Mouse (Mus musculus) heart, embryonic 13.5 days (tissue): ENCODE results near the gene Inka2. TPM values are rescaled to one million over a fixed set of nuclear protein-coding genes. Genes with fewer than 3 reads are reported as not detected.

Experiments
- ATAC-seq: fragments of 200-750 bp; cut with Nextera tagmentation; 2 replicates; pipeline ENCODE4 v1.8.0; 2017; ENCODE audit warnings: moderate TSS enrichment; ENCODE audit not compliant: insufficient number of reproducible peaks, low FRiP score, low TSS enrichment; ENCODE audit errors: extremely low read depth
- H3K27ac ChIP-seq: fragments of 300-500 bp; sonication (generic); replicated peaks from 2 replicates; pipeline ENCODE4 v1.5.1; 2015; ENCODE audit warnings: moderate library complexity, mild to moderate bottlenecking, inconsistent platforms
- H3K27me3 ChIP-seq: fragments of 300-500 bp; sonication (generic); replicated peaks from 2 replicates; pipeline ENCODE4 v1.6.1; 2015; ENCODE audit warnings: mild to moderate bottlenecking, inconsistent platforms
- H3K36me3 ChIP-seq: fragments of 300-500 bp; sonication (generic); 2 replicates; pipeline ENCODE4 v1.6.1; 2015; ENCODE audit warnings: mild to moderate bottlenecking, inconsistent platforms
- H3K4me1 ChIP-seq: fragments of 300-500 bp; sonication (generic); 2 replicates; pipeline ENCODE4 v1.6.1; 2015; ENCODE audit warnings: inconsistent platforms
- H3K4me2 ChIP-seq: fragments of 300-500 bp; sonication (generic); 2 replicates; pipeline ENCODE4 v1.6.1; 2015; ENCODE audit warnings: inconsistent platforms, mild to moderate bottlenecking, moderate library complexity
- H3K4me3 ChIP-seq: fragments of 300-500 bp; sonication (generic); 2 replicates; pipeline ENCODE4 v1.5.1; 2015; ENCODE audit warnings: moderate library complexity, mild to moderate bottlenecking, inconsistent platforms
- H3K9ac ChIP-seq: fragments of 300-500 bp; sonication (generic); 2 replicates; pipeline ENCODE4 v1.6.1; 2015; ENCODE audit warnings: inconsistent platforms, mild to moderate bottlenecking, moderate library complexity
- H3K9me3 ChIP-seq: fragments of 300-500 bp; sonication (generic); 2 replicates; pipeline ENCODE4 v1.6.1; 2016; ENCODE audit warnings: inconsistent platforms
- WGBS: fragments of 180-500 bp; shearing (Covaris S2); methylation state at CpG from one replicate; pipeline ENCODE4 v1.1.7; 2015; ENCODE audit warnings: mixed read lengths; 5-methylcytosine and 5-hydroxymethylcytosine counted together
- polyA plus RNA-seq: library from polyadenylated mRNA; unstranded; fragments of >200 nt; fragmentation: Nextera tagmentation; extraction: Ambion mirVana; gene quantifications from 2 replicates; pipeline ENCODE4 v1.2.1, GENCODE M21; 2015

Gene Inka2
- polyA plus RNA-seq, 1 experiment from 2014 or later: 2.0 TPM

GRCm38 (mm10) chr3:105712827-105713226 is 8.4 kb downstream of the Inka2 start:
- Histone ChIP-seq H3K27me3 (0 out of 2 replicates have a peak, but pooled peaks cover 2% of the 10 kb centered on the region), H3K4me2 (no peak overlapping the region), H3K27ac (no peak overlapping the region), H3K9me3 (no peaks in the 10 kb centered on the region), H3K4me1 (peaks cover 44% of the 10 kb centered on the region), H3K4me3 (no peak overlapping the region), H3K36me3 (peaks cover 9% of the 10 kb centered on the region; the same call in 1 of the 2 replicates), H3K9ac (no peak overlapping the region)
- no peak for ATAC-seq

- peaks cover 47% of the 10 kb centered on the region for H3K4me1 ChIP-seq
- no peak overlapping the region for H3K4me2 ChIP-seq
- H3K27ac ChIP-seq: peak overlapping the region; percentile 6; the same call in 1 of the 2 replicates
- H3K4me3 ChIP-seq: no peak overlapping the region
- no peak for ATAC-seq
- peaks cover 9% of the 10 kb centered on the region; the same call in 1 of the 2 replicates for H3K36me3 ChIP-seq
- WGBS: 18% methylated on average over 8 of the region's 8 CpGs
- H3K9ac ChIP-seq: peak overlapping the region; percentile 52
- 0 out of 2 replicates have a peak, but pooled peaks cover under 1% of the 10 kb centered on the region for H3K27me3 ChIP-seq
- H3K9me3 ChIP-seq: no peaks in the 10 kb centered on the region
Measured at GRCm38 (mm10) chr3:105714091-105714819, 9.9 kb downstream of the Inka2 start.

- no peak for ATAC-seq
- Histone ChIP-seq H3K9me3 (no peaks in the 10 kb centered on the region), H3K9ac (no peak overlapping the region), H3K4me3 (no peak overlapping the region), H3K27ac (no peak overlapping the region), H3K36me3 (peaks cover 9% of the 10 kb centered on the region; the same call in 1 of the 2 replicates), H3K4me2 (no peak overlapping the region), H3K4me1 (peaks cover 47% of the 10 kb centered on the region), H3K27me3 (no peaks in the 10 kb centered on the region)
Measured at GRCm38 (mm10) chr3:105714820-105715167, 10.4 kb downstream of the Inka2 start.

DNA sequence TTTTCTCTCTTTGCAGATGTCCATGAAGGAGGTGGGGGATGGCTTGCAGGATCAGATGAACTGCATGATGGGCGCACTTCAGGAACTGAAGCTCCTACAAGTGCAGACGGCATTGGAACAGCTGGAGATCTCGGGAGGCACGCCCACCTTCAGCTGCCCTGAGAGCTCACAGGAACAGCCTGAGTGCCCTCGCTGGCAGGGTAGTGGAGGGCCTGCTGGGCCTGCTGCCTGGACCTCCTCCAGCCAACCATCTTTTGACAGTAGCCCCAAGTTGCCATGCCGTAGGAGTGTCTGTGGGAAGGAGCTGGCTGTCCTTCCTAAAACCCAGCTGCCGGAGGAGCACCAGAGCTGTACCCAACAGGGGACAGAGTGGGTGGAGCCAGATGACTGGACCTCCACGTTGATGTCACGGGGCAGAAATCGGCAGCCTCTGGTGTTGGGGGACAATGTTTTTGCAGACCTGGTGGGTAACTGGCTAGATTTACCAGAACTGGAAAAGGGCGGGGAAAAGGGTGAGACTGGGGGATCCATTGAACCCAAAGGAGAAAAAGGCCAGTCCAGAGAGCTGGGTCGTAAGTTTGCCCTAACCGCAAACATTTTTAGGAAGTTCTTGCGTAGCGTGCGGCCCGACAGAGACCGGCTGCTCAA is 12.1 kb downstream of the Inka2 start:
- ATAC-seq: no peak

DNA sequence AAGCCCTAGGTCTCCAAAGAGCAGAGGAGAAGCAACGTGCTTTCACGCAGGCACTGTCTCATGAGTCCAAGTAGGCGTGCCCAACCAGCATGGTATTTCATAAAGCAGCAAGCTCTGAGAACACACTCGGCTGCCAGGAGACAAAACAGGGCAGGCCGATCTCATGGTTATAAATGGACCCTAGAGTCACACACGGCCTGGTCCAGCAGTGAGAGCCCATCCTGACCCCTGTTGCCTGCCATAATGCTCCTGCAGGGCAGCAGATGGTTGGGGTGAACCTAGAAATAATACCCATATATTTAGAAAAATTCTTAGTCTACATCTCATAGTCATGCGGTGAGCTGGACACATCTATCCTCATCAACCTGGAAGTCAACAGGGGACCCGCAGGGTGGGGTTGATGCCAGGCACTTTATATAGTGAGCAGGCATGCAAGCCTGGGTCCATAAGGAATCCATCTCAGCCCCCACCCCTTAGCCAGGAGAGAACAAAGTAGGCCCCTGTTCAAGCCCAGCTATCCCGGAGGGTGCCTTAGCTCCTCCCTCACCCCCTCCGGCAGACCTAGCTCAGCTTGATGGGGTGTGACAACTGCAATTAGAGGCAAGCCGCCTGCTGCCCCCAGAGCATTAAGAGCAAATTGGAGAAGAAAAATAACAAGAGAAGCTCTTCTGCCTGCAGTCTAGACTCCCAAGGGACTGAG is 13.6 kb downstream of the Inka2 start:
- Histone ChIP-seq H3K4me3 (no peak overlapping the region), H3K9me3 (no peaks in the 10 kb centered on the region), H3K27ac (no peak overlapping the region), H3K4me2 (no peak overlapping the region), H3K9ac (no peak overlapping the region), H3K27me3 (no peaks in the 10 kb centered on the region), H3K4me1 (peaks cover 34% of the 10 kb centered on the region), H3K36me3 (peaks cover 9% of the 10 kb centered on the region; the same call in 1 of the 2 replicates)
- no peak for ATAC-seq
- 53% methylated on average over 11 of the region's 11 CpGs for WGBS

More for the DNA sequence above, 12.1 kb downstream of the Inka2 start:
- H3K27ac ChIP-seq: no peak overlapping the region
- no peaks in the 10 kb centered on the region for H3K9me3 ChIP-seq
- H3K4me1 ChIP-seq: peaks cover 42% of the 10 kb centered on the region
- H3K36me3 ChIP-seq: peaks cover 9% of the 10 kb centered on the region; the same call in 1 of the 2 replicates
- 67% methylated on average over 18 of the region's 18 CpGs for WGBS
- no peak overlapping the region for H3K9ac ChIP-seq
- no peaks in the 10 kb centered on the region for H3K27me3 ChIP-seq
- no peak overlapping the region for H3K4me3 ChIP-seq
- no peak overlapping the region for H3K4me2 ChIP-seq

DNA sequence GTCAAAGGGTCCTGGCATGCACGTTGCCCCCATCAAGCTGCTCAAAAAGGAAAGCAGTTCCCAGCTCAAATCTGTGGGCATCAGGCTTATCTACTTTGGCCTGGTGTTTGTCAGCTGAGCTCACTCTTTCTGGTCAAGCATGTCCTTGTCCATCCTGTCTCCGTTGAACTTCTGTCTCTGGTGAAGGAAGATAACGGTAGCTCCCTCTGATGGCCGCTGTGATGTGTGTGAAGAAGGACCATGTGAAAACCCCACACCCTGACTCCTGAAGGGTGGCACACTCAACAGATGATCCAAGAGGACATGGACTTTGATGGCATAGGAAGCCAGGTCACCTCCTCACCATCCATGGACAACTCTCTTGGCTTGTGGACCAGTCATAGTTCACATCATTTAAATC is 14.3 kb downstream of the Inka2 start:
- Histone ChIP-seq H3K27me3 (no peaks in the 10 kb centered on the region), H3K4me1 (peaks cover 27% of the 10 kb centered on the region), H3K4me3 (no peak overlapping the region), H3K36me3 (peaks cover 9% of the 10 kb centered on the region; the same call in 1 of the 2 replicates), H3K4me2 (no peak overlapping the region), H3K9ac (no peak overlapping the region), H3K9me3 (no peaks in the 10 kb centered on the region), H3K27ac (no peak overlapping the region)
- ATAC-seq: no peak
- 13% methylated on average over 4 of the region's 4 CpGs for WGBS

- no peaks in the 10 kb centered on the region for H3K9me3 ChIP-seq
- H3K36me3 ChIP-seq: peaks cover 9% of the 10 kb centered on the region; the same call in 1 of the 2 replicates
- H3K9ac ChIP-seq: no peak overlapping the region
- no peak overlapping the region for H3K4me2 ChIP-seq
- H3K4me1 ChIP-seq: peaks cover 16% of the 10 kb centered on the region
- no peak for ATAC-seq
- H3K4me3 ChIP-seq: no peak overlapping the region
- no peaks in the 10 kb centered on the region for H3K27me3 ChIP-seq
- no peak overlapping the region for H3K27ac ChIP-seq
- WGBS: 65% methylated on average over 4 of the region's 4 CpGs
Measured at GRCm38 (mm10) chr3:105719979-105720378, 15.6 kb downstream of the Inka2 start.

GRCm38 (mm10) chr3:105720514-105720913 is 16.1 kb downstream of the Inka2 start:
- H3K4me2 ChIP-seq: no peak overlapping the region
- H3K27ac ChIP-seq: no peak overlapping the region
- H3K27me3 ChIP-seq: no peaks in the 10 kb centered on the region
- no peak overlapping the region for H3K4me3 ChIP-seq
- 64% methylated on average over 4 of the region's 4 CpGs for WGBS
- ATAC-seq: no peak
- no peak overlapping the region for H3K9ac ChIP-seq
- peaks cover 16% of the 10 kb centered on the region for H3K4me1 ChIP-seq
- peaks cover 9% of the 10 kb centered on the region; the same call in 1 of the 2 replicates for H3K36me3 ChIP-seq
- no peaks in the 10 kb centered on the region for H3K9me3 ChIP-seq

DNA sequence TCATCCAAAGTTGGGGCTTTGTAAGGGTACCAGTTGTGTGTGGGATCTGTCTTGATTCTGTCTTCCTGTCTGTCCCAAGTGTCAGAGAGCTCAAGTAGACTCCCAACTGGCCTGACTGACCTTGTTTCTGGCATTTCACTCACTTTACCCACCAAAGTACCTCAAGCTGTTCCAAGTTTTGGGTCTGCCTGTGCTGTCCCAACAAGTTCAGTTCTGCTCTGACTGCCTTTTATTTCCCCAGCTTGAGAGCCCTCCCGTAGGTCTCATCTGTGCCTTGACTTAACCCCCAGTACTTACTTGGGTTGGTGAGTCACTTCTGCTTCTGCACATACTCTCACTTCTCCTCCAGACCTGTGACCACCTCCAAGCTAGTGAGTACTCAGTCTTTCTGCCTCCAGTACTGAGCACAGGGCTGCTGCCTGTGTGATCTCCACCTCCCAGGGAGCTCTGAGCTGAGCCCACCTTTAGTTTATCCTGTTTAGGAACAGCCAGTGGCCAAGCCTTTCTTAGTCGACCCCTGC is 17.3 kb downstream of the Inka2 start:
- Histone ChIP-seq H3K9me3 (no peaks in the 10 kb centered on the region), H3K36me3 (peaks cover 5% of the 10 kb centered on the region; the same call in 1 of the 2 replicates), H3K4me1 (peaks cover 16% of the 10 kb centered on the region), H3K4me2 (no peak overlapping the region), H3K27me3 (no peaks in the 10 kb centered on the region), H3K9ac (no peak overlapping the region), H3K27ac (no peak overlapping the region), H3K4me3 (no peak overlapping the region)
- WGBS: 51% methylated on average over 2 of the region's 2 CpGs
- ATAC-seq: no peak

DNA sequence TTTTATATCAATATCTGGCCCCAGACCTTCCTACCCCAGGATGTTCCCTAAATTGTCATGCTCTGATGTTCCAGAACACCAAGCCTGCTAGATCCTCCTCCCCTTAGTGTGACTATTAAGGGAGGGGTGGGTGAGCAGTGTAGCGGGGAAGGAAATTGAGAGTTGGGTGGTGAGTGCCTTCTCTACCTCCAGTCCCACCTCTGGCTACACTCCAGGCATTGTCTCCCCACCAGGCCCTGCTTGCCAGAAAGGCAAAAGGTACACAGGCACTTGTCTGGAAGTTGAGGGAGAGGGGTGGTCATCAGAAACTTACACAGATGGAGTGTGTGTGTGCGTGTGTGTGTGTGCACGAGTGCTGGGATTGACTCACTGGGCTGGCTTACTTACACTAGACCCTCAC is 18.1 kb downstream of the Inka2 start:
- Histone ChIP-seq H3K36me3 (peaks cover 3% of the 10 kb centered on the region; the same call in 1 of the 2 replicates), H3K9ac (no peak overlapping the region), H3K27ac (no peak overlapping the region), H3K4me2 (no peak overlapping the region), H3K4me1 (peaks cover 16% of the 10 kb centered on the region), H3K4me3 (no peak overlapping the region), H3K9me3 (no peaks in the 10 kb centered on the region), H3K27me3 (no peaks in the 10 kb centered on the region)
- ATAC-seq: no peak
- 95% methylated on average over 3 of the region's 3 CpGs for WGBS

- Histone ChIP-seq H3K4me1 (peaks cover 3% of the 10 kb centered on the region; the same call in 1 of the 2 replicates), H3K4me3 (no peak overlapping the region), H3K9ac (no peak overlapping the region), H3K36me3 (peaks cover 18% of the 10 kb centered on the region), H3K27ac (no peak overlapping the region), H3K9me3 (no peaks in the 10 kb centered on the region), H3K4me2 (no peak overlapping the region), H3K27me3 (no peaks in the 10 kb centered on the region)
- 2% methylated on average over 1 of the region's 1 CpGs for WGBS
- ATAC-seq: no peak
Measured at GRCm38 (mm10) chr3:105726037-105726436, 21.6 kb downstream of the Inka2 start.
